Mouse (Mus musculus) limb, embryonic 15.5 days (tissue): ENCODE results near the gene Jak1. TPM values are rescaled to one million over a fixed set of nuclear protein-coding genes. Genes with fewer than 3 reads are reported as not detected.
A peak's percentile ranks its signal among the peaks of the same experiment; 100 is the strongest.

ENCODE experiments used
- ATAC-seq: fragments of 200-750 bp; cut with Nextera tagmentation; 2 replicates; pipeline ENCODE4 v1.8.0; 2017; ENCODE audit warnings: low read depth, moderate TSS enrichment; ENCODE audit not compliant: insufficient number of reproducible peaks, low FRiP score, low TSS enrichment
- H3K27ac ChIP-seq: fragments of 300-500 bp; sonication (generic); 2 replicates; pipeline ENCODE4 v1.5.1; 2015; ENCODE audit warnings: moderate library complexity, mild to moderate bottlenecking, inconsistent platforms
- H3K27me3 ChIP-seq: fragments of 300-500 bp; sonication (generic); 2 replicates; pipeline ENCODE4 v1.6.1; 2015; ENCODE audit warnings: inconsistent platforms
- H3K36me3 ChIP-seq: fragments of 300-500 bp; sonication (generic); 2 replicates; pipeline ENCODE4 v1.6.1; 2015; ENCODE audit warnings: inconsistent platforms
- H3K4me1 ChIP-seq: fragments of 300-500 bp; sonication (generic); 2 replicates; pipeline ENCODE4 v1.6.1; 2015; ENCODE audit warnings: inconsistent platforms
- H3K4me2 ChIP-seq: fragments of 300-500 bp; sonication (generic); 2 replicates; pipeline ENCODE4 v1.6.1; 2015; ENCODE audit warnings: mild to moderate bottlenecking, inconsistent platforms
- H3K4me3 ChIP-seq: fragments of 300-500 bp; sonication (generic); 2 replicates; pipeline ENCODE4 v1.5.1; 2015; ENCODE audit warnings: mild to moderate bottlenecking, inconsistent platforms
- H3K9ac ChIP-seq: fragments of 300-500 bp; sonication (generic); 2 replicates; pipeline ENCODE4 v1.6.1; 2015; ENCODE audit warnings: inconsistent platforms
- H3K9me3 ChIP-seq: fragments of 300-500 bp; sonication (generic); 2 replicates; pipeline ENCODE4 v1.6.1; 2016; ENCODE audit warnings: inconsistent platforms
- WGBS: fragments of 180-500 bp; shearing (Covaris S2); methylation state at CpG from one replicate; pipeline ENCODE4 v1.1.7; 2015; 5-methylcytosine and 5-hydroxymethylcytosine counted together
- polyA plus RNA-seq: library from polyadenylated mRNA; unstranded; fragments of >200 nt; fragmentation: Nextera tagmentation; extraction: Ambion mirVana; gene quantifications from 2 replicates; pipeline ENCODE4 v1.2.1, GENCODE M21; 2015

Jak1 gene
- polyA plus RNA-seq, 1 experiment from 2014 or later: 99.9 TPM

- WGBS: 39% methylated on average over 1 of the region's 1 CpGs
- Histone ChIP-seq H3K4me2 (no peak overlapping the region), H3K4me1 (peaks cover 9% of the 10 kb centered on the region), H3K27ac (0 out of 2 replicates have a peak overlapping the region, but pooled peaks have one; percentile 11), H3K27me3 (no peaks in the 10 kb centered on the region), H3K36me3 (no peaks in the 10 kb centered on the region), H3K9ac (no peak overlapping the region), H3K4me3 (no peak overlapping the region), H3K9me3 (no peaks in the 10 kb centered on the region)
- no peak for ATAC-seq
Measured at GRCm38 (mm10) chr4:101234332-101234731, 30.8 kb downstream of the Jak1 start.

GRCm38 (mm10) chr4:101230621-101231020 lies 34.5 kb downstream of the Jak1 start:
- Histone ChIP-seq H3K27ac (no peak overlapping the region), H3K4me1 (peaks cover 9% of the 10 kb centered on the region), H3K4me2 (no peak overlapping the region), H3K4me3 (no peak overlapping the region), H3K9ac (no peak overlapping the region), H3K36me3 (no peaks in the 10 kb centered on the region), H3K27me3 (no peaks in the 10 kb centered on the region), H3K9me3 (no peaks in the 10 kb centered on the region)
- ATAC-seq: no peak
- WGBS: 87% methylated on average over 2 of the region's 2 CpGs

- Histone ChIP-seq H3K9me3 (no peaks in the 10 kb centered on the region), H3K27ac (no peak overlapping the region), H3K4me1 (no peaks in the 10 kb centered on the region), H3K4me3 (no peak overlapping the region), H3K27me3 (no peaks in the 10 kb centered on the region), H3K4me2 (no peak overlapping the region), H3K36me3 (no peaks in the 10 kb centered on the region), H3K9ac (no peak overlapping the region)
- 76% methylated on average over 3 of the region's 3 CpGs for WGBS
- no peak for ATAC-seq
Measured at GRCm38 (mm10) chr4:101227398-101227797, 37.7 kb downstream of the Jak1 start.

GRCm38 (mm10) chr4:101225984-101226383 lies 39.1 kb downstream of the Jak1 start:
- Histone ChIP-seq H3K36me3 (no peaks in the 10 kb centered on the region), H3K9ac (no peak overlapping the region), H3K27ac (no peak overlapping the region), H3K4me2 (no peak overlapping the region), H3K27me3 (no peaks in the 10 kb centered on the region), H3K4me3 (no peak overlapping the region), H3K4me1 (peaks cover under 1% of the 10 kb centered on the region; the same call in 1 of the 2 replicates), H3K9me3 (no peaks in the 10 kb centered on the region)
- no peak for ATAC-seq
- WGBS: 79% methylated on average over 5 of the region's 5 CpGs

- H3K4me1 ChIP-seq: peaks cover 6% of the 10 kb centered on the region; the same call in 1 of the 2 replicates
- ATAC-seq: no peak
- no peak overlapping the region for H3K27ac ChIP-seq
- no peak overlapping the region for H3K9ac ChIP-seq
- 44% methylated on average over 2 of the region's 2 CpGs for WGBS
- H3K4me2 ChIP-seq: no peak overlapping the region
- no peaks in the 10 kb centered on the region for H3K9me3 ChIP-seq
- no peak overlapping the region for H3K4me3 ChIP-seq
- no peaks in the 10 kb centered on the region for H3K36me3 ChIP-seq
- no peaks in the 10 kb centered on the region for H3K27me3 ChIP-seq
Measured at GRCm38 (mm10) chr4:101220946-101221345, 44.1 kb downstream of the Jak1 start.

GRCm38 (mm10) chr4:101219839-101220238 lies 45.2 kb downstream of the Jak1 start:
- H3K36me3 ChIP-seq: no peaks in the 10 kb centered on the region

GRCm38 (mm10) chr4:101217026-101217540 lies 48.0 kb downstream of the Jak1 start:
- Histone ChIP-seq H3K27me3 (no peaks in the 10 kb centered on the region), H3K36me3 (no peaks in the 10 kb centered on the region), H3K9me3 (no peaks in the 10 kb centered on the region), H3K4me1 (peaks cover 6% of the 10 kb centered on the region; the same call in 1 of the 2 replicates), H3K27ac (no peak overlapping the region), H3K4me3 (no peak overlapping the region), H3K4me2 (no peak overlapping the region), H3K9ac (no peak overlapping the region)
- WGBS: 81% methylated on average over 2 of the region's 2 CpGs
- no peak for ATAC-seq

More at GRCm38 (mm10) chr4:101219839-101220238, 45.2 kb downstream of the Jak1 start:
- WGBS: 74% methylated on average over 2 of the region's 2 CpGs
- ATAC-seq: no peak
- Histone ChIP-seq H3K9me3 (no peaks in the 10 kb centered on the region), H3K27me3 (no peaks in the 10 kb centered on the region), H3K9ac (no peak overlapping the region), H3K4me2 (no peak overlapping the region), H3K4me1 (peaks cover 6% of the 10 kb centered on the region; the same call in 1 of the 2 replicates), H3K4me3 (no peak overlapping the region), H3K27ac (no peak overlapping the region)

- Histone ChIP-seq H3K27ac (no peak overlapping the region), H3K36me3 (no peaks in the 10 kb centered on the region), H3K4me3 (no peak overlapping the region), H3K27me3 (no peaks in the 10 kb centered on the region), H3K9me3 (no peaks in the 10 kb centered on the region), H3K9ac (no peak overlapping the region), H3K4me2 (no peak overlapping the region), H3K4me1 (peaks cover 6% of the 10 kb centered on the region; the same call in 1 of the 2 replicates)
- whole genome bisulfite sequencing: 89% methylated on average over 4 of the region's 4 CpGs
- ATAC-seq: no peak
Measured at GRCm38 (mm10) chr4:101216286-101216685, 48.8 kb downstream of the Jak1 start.

- WGBS: 89% methylated on average over 2 of the region's 2 CpGs
- ATAC-seq: no peak
- Histone ChIP-seq H3K9ac (no peak overlapping the region), H3K4me2 (no peak overlapping the region), H3K27ac (no peak overlapping the region), H3K36me3 (no peaks in the 10 kb centered on the region), H3K4me3 (no peak overlapping the region), H3K9me3 (no peaks in the 10 kb centered on the region), H3K4me1 (no peaks in the 10 kb centered on the region), H3K27me3 (no peaks in the 10 kb centered on the region)
Measured at GRCm38 (mm10) chr4:101213477-101213876, 51.6 kb downstream of the Jak1 start.

GRCm38 (mm10) chr4:101207492-101207891 lies 57.6 kb downstream of the Jak1 start:
- no peak overlapping the region for H3K4me3 ChIP-seq
- ATAC-seq: no peak
- no peaks in the 10 kb centered on the region for H3K36me3 ChIP-seq
- 67% methylated on average over 2 of the region's 2 CpGs for WGBS
- no peaks in the 10 kb centered on the region for H3K27me3 ChIP-seq
- H3K9ac ChIP-seq: no peak overlapping the region
- H3K4me1 ChIP-seq: no peaks in the 10 kb centered on the region
- H3K9me3 ChIP-seq: no peaks in the 10 kb centered on the region
- H3K27ac ChIP-seq: no peak overlapping the region
- no peak overlapping the region for H3K4me2 ChIP-seq

GRCm38 (mm10) chr4:101203518-101203917 lies 61.6 kb downstream of the Jak1 start:
- Histone ChIP-seq H3K4me1 (peaks cover under 1% of the 10 kb centered on the region; the same call in 1 of the 2 replicates), H3K27me3 (no peaks in the 10 kb centered on the region), H3K4me3 (no peak overlapping the region), H3K36me3 (no peaks in the 10 kb centered on the region), H3K9ac (no peak overlapping the region), H3K4me2 (no peak overlapping the region), H3K9me3 (no peaks in the 10 kb centered on the region), H3K27ac (no peak overlapping the region)
- ATAC-seq: no peak
- WGBS: 75% methylated on average over 1 of the region's 1 CpGs

GRCm38 (mm10) chr4:101202626-101203025 lies 62.5 kb downstream of the Jak1 start:
- 73% methylated on average over 10 of the region's 10 CpGs for WGBS
- Histone ChIP-seq H3K4me2 (no peak overlapping the region), H3K36me3 (no peaks in the 10 kb centered on the region), H3K27me3 (no peaks in the 10 kb centered on the region), H3K9me3 (no peaks in the 10 kb centered on the region), H3K27ac (no peak overlapping the region), H3K9ac (no peak overlapping the region), H3K4me1 (peaks cover 9% of the 10 kb centered on the region), H3K4me3 (no peak overlapping the region)
- ATAC-seq: peak; percentile 55; the same call in 1 of the 2 replicates
